Mouse (Mus musculus): Measurements from ENCODE around the gene Dlx2.

- no peak for TF ChIP-seq POLR2A (IDR thresholded peaks at IDR 0.05; ENCODE audit: borderline replicate concordance, low read depth, low read length)
- no peak for TF ChIP-seq CTCF (IDR thresholded peaks at IDR 0.05; ENCODE audit: low read depth, low read length)
These were observed 30.5 kb upstream of the Dlx2 start for GRCm38 (mm10) chr2:71577059-71577458.

All from bone marrow macrophage, adult 2 months (primary cell).